Mouse (Mus musculus): ENCODE measurements around the gene Tmeff2.

GRCm38 (mm10) chr1:50861515-50861914 is 38.9 kb upstream of the Tmeff2 start:
- TF ChIP-seq GATA1 (IDR thresholded peaks at IDR 0.05; ENCODE audit: low read length) (no peak), TAL1 (IDR thresholded peaks at IDR 0.05; ENCODE audit: low read length) (no peak)

Data from erythroblast, embryonic 14.5 days (primary cell).